Mouse (Mus musculus) neutrophil, adult 5-6 weeks (primary cell): ENCODE measurements at regions not wholly inside any gene's neighbourhood (a gene's known extent, or its start where the extent isn't known, plus 50 kb on each side); places are given as distances from the start of the nearest gene placed in this dataset.

Experiments used
- ATAC-seq: fragments of 151-379, 151-347 bp; 2 replicates; pipeline ENCODE4 v1.8.0; 2017; ENCODE audit warnings: mild to moderate bottlenecking, moderate TSS enrichment; ENCODE audit not compliant: insufficient number of reproducible peaks, poor library complexity, low FRiP score, severe bottlenecking; ENCODE audit errors: extremely low read depth

- ATAC-seq: no peak
Observed at GRCm38 (mm10) chr12:16056216-16056615, 239.5 kb upstream of the Trib2 start.

DNA sequence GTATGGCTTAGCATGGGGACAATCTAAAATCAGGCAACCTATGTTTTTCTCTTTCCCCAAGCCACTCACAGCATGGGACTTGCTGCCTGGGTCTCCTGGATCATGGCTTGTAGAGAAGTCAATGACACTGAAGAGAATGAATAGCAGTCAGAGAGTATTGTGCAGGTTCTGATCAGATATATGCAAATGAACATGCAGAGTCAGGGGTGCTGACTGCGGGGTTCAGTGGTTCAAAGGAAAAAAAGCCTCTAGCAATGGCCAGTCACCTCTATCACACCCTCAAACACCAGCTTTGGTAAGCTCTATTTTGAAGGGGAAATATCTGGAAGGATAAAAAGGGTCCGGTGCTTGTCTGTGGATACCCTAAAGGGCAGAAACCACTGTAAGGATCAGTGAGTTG, 237.9 kb upstream of the Trib2 start:
- ATAC-seq: no peak

DNA sequence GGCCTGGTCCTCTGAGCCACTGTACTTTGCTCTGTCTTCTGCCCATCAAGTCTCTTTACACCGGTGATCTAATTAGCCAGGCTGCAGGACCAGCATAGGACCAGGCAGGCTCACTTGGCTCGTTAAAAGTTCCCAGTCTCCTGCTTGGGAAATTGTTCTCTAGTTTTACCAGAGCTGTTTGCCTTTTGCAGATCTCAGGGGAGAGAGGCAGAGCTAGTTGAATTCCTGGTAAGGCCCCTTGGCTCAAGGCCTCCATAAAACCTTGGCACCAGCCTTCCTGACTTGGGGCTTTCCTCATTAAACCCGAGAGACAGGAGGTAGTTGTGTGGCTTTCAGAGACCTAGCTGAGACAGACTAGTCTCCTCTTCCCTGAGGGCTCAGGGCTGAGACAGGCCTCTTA, 237.0 kb upstream of the Trib2 start:
- ATAC-seq: no peak

GRCm38 (mm10) chr12:16052998-16053397, 236.3 kb upstream of the Trib2 start:
- no peak for ATAC-seq

DNA sequence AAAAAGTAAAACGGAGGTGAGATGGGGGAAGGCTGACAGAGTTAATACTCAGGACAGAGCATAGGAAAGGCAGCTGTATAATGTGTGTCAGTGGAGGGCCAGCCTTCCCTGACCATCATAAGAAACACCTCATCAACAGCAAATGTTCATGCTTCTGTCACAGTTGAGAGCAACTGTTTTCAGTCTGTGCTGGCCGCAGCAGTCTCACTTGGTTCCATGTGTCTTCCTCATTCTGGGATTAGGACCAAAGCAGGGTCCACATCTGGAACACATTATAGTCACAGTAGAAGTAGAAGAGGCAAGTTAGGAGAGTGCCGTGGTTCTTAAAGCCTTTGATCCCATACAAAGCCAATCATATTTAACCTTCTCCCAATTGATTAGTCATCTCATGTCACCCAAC, 235.6 kb upstream of the Trib2 start:
- no peak for ATAC-seq

GRCm38 (mm10) chr12:16051439-16051838, 234.7 kb upstream of the Trib2 start:
- no peak for ATAC-seq

- ATAC-seq: peak; percentile 67; the same call in 1 of the 2 replicates
Observed at GRCm38 (mm10) chr12:16049545-16049944, 232.8 kb upstream of the Trib2 start.

DNA sequence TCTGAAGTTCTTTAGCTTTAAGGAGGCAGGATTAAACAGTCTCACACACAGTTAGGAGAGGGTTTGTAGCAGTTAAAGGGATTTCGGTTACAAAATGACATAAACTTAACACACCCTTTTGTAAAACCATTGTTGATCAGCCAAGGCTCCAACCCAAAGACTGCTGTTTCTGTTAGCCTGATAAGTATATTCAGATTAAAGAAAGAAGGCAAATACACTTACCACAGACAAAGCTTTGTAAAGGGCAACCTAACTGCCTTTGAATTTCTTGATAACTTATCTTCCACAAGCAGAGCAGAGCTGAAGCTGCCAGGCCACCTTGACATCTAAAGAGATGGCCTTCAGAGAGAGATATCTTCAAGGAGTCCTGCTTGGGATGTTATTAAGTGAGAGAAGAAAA, 229.9 kb upstream of the Trib2 start:
- ATAC-seq: no peak

- no peak for ATAC-seq
Observed at GRCm38 (mm10) chr12:16045791-16046494, 229.2 kb upstream of the Trib2 start.

DNA sequence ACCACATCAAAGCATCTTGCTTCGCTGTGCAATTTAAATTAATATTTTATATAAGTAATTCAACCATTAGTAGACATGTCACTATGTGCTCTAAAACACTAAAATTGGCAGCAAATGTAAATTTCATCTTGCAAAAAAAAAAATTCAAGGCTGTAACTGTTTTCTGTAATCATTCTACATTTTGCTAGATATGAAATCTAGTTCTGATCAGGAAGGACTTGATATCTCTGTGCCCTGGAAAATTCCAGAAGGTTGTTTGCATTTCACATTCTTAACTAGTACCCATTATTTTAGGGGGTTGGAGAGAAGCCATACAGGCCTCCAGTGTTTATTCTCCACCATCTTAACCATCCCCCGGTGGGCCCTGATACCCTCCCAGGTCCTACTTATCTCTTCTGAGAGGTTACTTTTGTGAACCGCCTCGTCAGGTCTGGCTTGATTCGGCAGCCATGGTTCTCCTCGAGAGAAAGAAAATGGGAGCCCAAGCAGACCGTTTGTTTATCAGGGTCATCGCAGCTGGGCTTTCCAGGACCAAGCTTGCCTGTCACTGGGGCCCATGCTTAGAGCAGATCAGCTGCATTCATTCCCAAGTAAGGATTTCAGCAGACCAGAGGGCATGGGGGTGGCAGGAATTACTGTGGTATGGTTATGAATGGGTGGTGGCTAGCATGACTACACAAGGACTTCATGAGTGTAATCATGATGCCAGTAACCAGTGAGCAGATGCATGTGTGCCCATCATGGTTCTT, 226.9 kb upstream of the Trib2 start:
- ATAC-seq: no peak

DNA sequence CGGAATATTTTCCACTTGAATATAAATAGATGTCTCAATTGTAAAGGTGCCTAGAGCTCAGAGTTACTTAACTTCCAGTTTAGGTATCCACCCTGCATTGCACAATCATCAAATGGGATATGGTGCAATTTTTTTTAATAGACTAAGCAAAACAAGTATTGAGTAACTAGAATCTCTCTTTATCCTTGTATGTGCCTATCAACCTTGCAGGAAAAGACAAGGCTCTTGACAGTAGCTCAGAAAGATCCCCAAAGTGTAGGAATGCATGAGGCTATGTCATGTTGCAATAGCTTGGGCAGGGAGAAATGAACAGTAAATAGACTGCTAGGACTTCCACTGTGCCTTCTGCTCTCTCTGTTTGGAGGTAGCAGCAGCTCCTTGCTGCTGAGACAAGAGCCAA, 225.6 kb upstream of the Trib2 start:
- ATAC-seq: no peak

DNA sequence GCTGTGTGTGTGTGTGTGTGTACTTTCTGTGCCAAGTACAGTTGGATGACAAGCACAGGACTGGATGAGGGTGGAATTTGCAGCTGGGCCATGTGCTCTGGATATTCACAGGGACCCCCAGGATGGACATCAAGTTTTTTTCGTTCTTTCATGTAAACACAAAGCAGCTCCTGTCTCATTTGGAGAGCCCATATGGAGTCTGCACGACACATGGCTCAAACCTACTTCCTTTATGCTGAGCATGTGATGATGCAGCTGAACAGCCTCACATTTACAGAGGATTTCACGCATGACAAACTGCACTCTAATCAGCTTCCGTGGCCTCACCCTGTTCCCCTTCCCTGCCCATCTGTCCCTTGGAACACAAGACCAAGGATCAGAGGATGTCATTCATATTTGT, 224.4 kb upstream of the Trib2 start:
- ATAC-seq: peak; percentile 48; the same call in 1 of the 2 replicates

DNA sequence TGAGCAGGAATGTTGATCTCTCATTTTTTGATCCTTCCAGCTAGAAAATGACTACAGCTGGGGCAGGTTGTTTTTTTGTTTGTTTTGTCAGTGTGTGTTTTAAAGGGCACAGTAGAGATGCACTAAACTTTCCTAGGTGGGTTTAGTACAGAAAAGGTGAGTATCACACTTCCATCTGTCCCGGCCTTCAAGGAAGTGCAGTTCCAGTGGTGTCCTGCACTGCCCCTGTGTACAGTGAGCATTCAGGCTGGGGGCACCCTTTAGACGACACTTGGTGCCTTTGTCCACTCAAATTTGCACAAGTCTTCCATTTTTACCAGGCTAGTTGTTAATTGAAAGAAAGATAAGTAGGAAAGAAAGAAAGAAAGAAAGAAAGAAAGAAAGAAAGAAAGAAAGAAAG, 218.8 kb upstream of the Trib2 start:
- ATAC-seq: no peak

DNA sequence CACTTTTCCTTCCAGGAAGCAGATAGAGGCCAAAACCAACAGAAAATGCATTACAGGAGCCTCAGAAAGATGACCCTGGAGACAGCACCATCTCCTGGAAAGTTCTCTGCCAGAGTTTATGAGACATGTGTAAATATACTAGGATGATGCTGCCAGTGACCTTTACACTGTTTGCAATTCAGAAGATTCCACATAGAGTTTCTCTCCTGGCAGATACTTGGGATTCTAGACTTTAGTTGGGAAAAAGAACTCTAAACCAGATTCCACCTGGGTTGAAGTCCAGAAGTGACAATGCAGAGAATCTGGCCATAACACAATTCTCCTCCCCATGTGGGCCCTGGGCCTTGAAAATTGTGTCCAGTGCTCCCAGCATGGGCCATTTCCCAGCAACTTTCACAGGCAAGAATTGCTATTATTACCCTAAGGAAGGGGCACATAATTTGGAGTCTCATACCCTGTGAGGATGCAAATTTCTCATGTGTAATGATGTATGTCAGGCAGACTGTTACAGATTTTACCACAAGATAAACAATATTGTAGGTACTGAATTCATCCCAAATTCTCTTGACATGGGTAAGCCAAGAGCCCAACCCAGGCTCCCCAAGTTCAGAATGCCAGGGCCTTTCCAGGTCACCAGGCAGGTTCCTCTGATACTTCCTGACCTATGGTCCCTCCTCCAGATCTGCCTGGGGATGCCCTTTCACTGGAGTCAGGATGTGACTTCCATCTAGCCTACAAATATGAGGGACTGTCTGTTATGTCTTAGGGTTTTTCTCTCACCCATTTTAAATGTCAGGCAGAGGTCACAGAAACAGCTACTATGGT, 218.2 kb upstream of the Trib2 start:
- ATAC-seq: no peak

DNA sequence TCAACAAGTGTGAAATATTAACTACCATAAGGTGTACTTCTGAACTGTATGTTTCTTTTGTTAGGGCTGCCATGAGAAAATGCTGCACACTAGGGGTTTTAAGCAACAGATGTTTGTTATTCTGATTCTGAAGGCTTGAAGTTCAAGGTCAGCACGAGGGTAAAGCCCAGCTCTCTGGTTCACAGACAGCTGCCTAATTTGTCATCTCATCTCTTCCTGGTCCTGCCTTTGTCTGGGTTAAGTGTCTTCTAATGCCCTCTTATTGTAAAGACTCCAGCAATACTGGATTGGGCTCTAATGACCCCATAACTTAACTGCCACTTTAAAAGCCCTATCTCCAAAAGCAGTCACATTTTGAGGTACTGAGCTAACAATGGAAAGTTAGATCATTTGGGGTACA, 209.9 kb upstream of the Trib2 start:
- ATAC-seq: no peak

DNA sequence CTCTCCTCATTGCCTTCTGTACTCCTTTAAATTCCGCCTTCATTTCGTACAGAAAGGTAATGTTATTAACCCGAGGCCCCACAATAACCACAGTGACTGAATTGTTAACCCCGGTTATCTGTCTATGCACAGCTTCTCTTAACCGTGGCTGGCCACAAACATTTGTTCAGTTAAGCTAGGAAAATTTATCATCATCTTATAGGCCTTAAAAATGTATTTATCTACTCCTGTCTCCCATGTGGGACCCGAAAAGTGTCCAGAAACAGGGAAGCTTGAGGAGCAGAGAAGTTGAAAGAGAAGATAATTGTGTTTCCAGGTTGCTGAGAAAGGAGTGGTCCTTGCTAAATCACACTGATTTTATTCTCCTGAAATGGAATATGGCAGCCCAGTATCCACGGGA, 206.6 kb upstream of the Trib2 start:
- ATAC-seq: no peak

- ATAC-seq: no peak
Observed at GRCm38 (mm10) chr12:16021202-16021821, 204.6 kb upstream of the Trib2 start.

DNA sequence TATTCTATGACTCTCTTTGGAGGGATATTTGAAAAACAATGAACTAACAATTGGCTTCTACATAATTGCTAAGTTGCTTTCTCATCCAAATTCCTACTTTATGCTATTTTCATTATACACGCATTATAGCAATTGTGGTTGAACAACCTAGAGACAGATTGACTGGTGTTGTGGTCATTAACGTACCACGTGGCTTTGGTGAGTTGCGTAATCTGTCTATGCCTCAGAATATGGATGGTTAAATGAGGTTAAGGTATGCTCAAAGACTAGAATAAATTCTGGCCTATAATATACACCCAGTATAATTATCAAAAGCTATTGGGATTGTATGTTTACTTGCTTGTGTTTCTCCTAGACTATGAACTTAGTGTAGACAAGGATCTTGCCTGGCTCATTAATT, 201.5 kb upstream of the Trib2 start:
- ATAC-seq: no peak

DNA sequence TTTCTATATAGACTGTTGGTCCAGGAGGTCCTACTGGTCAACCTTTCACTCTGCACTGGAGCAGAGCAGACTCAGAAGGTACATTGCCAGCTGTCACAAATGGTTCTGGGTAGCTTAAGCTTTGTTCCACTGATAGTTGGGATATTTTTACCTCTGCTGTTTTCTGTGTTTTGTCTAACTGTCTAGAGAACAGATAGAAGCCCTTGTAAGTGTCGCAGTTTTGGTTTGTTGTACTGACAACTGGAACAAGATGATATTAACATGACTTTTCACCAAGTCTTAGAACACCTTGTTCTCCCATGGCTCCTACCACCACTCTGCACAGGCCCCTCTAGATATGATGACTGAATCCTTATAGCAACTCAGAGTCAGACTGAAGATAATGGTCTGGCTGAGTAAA, 199.9 kb upstream of the Trib2 start:
- no peak for ATAC-seq
